Comparison of ENCODE assay signal across 8 mouse cellular contexts in genomic region chr16:23988157-23988465, GRCm38 (mm10). TPM values are rescaled to one million over a fixed set of nuclear protein-coding genes. Genes with fewer than 3 reads are reported as not detected.
DNase-seq lines count a peak whose midpoint lies in the region; ATAC-seq lines count a peak whose summit lies in the region.

No protein-coding gene starts in this region.

- peak overlapping the region; percentile 77 for H3K4me3 ChIP-seq in kidney, embryonic 16.5 days (ENCODE audit: low read length)
- peak overlapping the region; percentile 61 for H3K4me3 ChIP-seq in embryonic facial prominence, embryonic 11.5 days (ENCODE audit: low read depth, low read length)
- peak overlapping the region; percentile 81 for H3K4me3 ChIP-seq in hindbrain, embryonic 15.5 days
- peak overlapping the region; percentile 56 for H3K4me3 ChIP-seq in midbrain, embryonic 14.5 days (replicated peaks; ENCODE audit: low read depth, low read length)

- H3K36me3 ChIP-seq in kidney, embryonic 16.5 days (ENCODE audit: insufficient read depth, low read length), result no peaks in the 10 kb centered on the region
- H3K36me3 ChIP-seq in embryonic facial prominence, embryonic 11.5 days (replicated peaks; ENCODE audit: control insufficient read depth, insufficient read depth, low read depth, low read length), result no peaks in the 10 kb centered on the region
- H3K36me3 ChIP-seq in hindbrain, embryonic 15.5 days, result no peaks in the 10 kb centered on the region
- no peaks in the 10 kb centered on the region for H3K36me3 ChIP-seq in midbrain, embryonic 14.5 days (ENCODE audit: control insufficient read depth, insufficient read depth, low read length)

- no peak for DNase-seq in kidney, adult 18-20 months
- DNase-seq in embryonic facial prominence, embryonic 11.5 days (ENCODE audit: low spot score), result no peak
- no peak for DNase-seq in midbrain, embryonic 14.5 days
- no peak for DNase-seq in frontal cortex, adult 2 months (ENCODE audit: extremely low spot score in 1 of 2, low spot score in 1 of 2)
- no peak for DNase-seq in right cerebral cortex, postnatal 14 days
- DNase-seq in yolk sac, embryonic 10.5 days (ENCODE audit: low spot score), result no peak

- peak overlapping the region; percentile 99 for H3K27ac ChIP-seq in kidney, embryonic 16.5 days (ENCODE audit: low read length)
- H3K27ac ChIP-seq in embryonic facial prominence, embryonic 11.5 days (replicated peaks; ENCODE audit: low read depth, low read length), result peak overlapping the region; percentile 43
- H3K27ac ChIP-seq in hindbrain, embryonic 15.5 days (replicated peaks), result peak overlapping the region; percentile 99
- H3K27ac ChIP-seq in midbrain, embryonic 14.5 days (replicated peaks; ENCODE audit: low read depth, low read length), result peak overlapping the region; percentile 98

- H3K9ac ChIP-seq in kidney, embryonic 16.5 days (replicated peaks; ENCODE audit: low read length), result peak overlapping the region; percentile 93
- peak overlapping the region; percentile 76 for H3K9ac ChIP-seq in embryonic facial prominence, embryonic 11.5 days (replicated peaks; ENCODE audit: low read length)
- H3K9ac ChIP-seq in hindbrain, embryonic 15.5 days, result peak overlapping the region; percentile 68
- peak overlapping the region; percentile 62 for H3K9ac ChIP-seq in midbrain, embryonic 14.5 days (replicated peaks; ENCODE audit: low read length)

- H3K4me1 ChIP-seq in kidney, embryonic 16.5 days (ENCODE audit: insufficient read depth, low read length), result peaks cover 45% of the 10 kb centered on the region
- H3K4me1 ChIP-seq in embryonic facial prominence, embryonic 11.5 days (ENCODE audit: control insufficient read depth, insufficient read depth, low read length), result peaks cover 2% of the 10 kb centered on the region; the same call in 1 of the 2 replicates
- peaks cover 50% of the 10 kb centered on the region for H3K4me1 ChIP-seq in hindbrain, embryonic 15.5 days (replicated peaks)
- H3K4me1 ChIP-seq in midbrain, embryonic 14.5 days (ENCODE audit: control insufficient read depth, insufficient read depth, low read length), result peaks cover 30% of the 10 kb centered on the region

- H3K9me3 ChIP-seq in kidney, embryonic 16.5 days (ENCODE audit: low read length), result no peaks in the 10 kb centered on the region
- H3K9me3 ChIP-seq in embryonic facial prominence, embryonic 11.5 days (replicated peaks; ENCODE audit: control insufficient read depth, low read length), result no peaks in the 10 kb centered on the region
- H3K9me3 ChIP-seq in hindbrain, embryonic 15.5 days, result no peaks in the 10 kb centered on the region
- no peaks in the 10 kb centered on the region for H3K9me3 ChIP-seq in midbrain, embryonic 14.5 days (ENCODE audit: control insufficient read depth, low read length)

- no peaks in the 10 kb centered on the region for H3K27me3 ChIP-seq in kidney, embryonic 16.5 days (ENCODE audit: insufficient read depth, low read length)
- peaks cover 5% of the 10 kb centered on the region for H3K27me3 ChIP-seq in embryonic facial prominence, embryonic 11.5 days (ENCODE audit: control insufficient read depth, insufficient read depth, low read length)
- peaks cover 24% of the 10 kb centered on the region for H3K27me3 ChIP-seq in hindbrain, embryonic 15.5 days
- H3K27me3 ChIP-seq in midbrain, embryonic 14.5 days (ENCODE audit: control insufficient read depth, insufficient read depth, low read length), result peaks cover 35% of the 10 kb centered on the region

- WGBS in kidney, embryonic 16.5 days, result under 1% methylated on average over 13 of the region's 13 CpGs
- WGBS in embryonic facial prominence, embryonic 11.5 days, result under 1% methylated on average over 13 of the region's 13 CpGs
- under 1% methylated on average over 13 of the region's 13 CpGs for WGBS in hindbrain, embryonic 15.5 days
- WGBS in midbrain, embryonic 14.5 days, result under 1% methylated on average over 13 of the region's 13 CpGs

- no peak for ATAC-seq in kidney, embryonic 16.5 days (ENCODE audit: low FRiP score, low TSS enrichment)
- no peak for ATAC-seq in embryonic facial prominence, embryonic 11.5 days (replicated peaks; ENCODE audit: insufficient number of reproducible peaks, low FRiP score, low TSS enrichment, low read depth)
- no peak for ATAC-seq in hindbrain, embryonic 15.5 days (ENCODE audit: low FRiP score, low read depth)
- no peak for ATAC-seq in midbrain, embryonic 14.5 days (ENCODE audit: low FRiP score, low TSS enrichment)

- H3K4me2 ChIP-seq in kidney, embryonic 16.5 days (replicated peaks; ENCODE audit: low read depth, low read length), result peak overlapping the region; percentile 99
- peak overlapping the region; percentile 97 for H3K4me2 ChIP-seq in embryonic facial prominence, embryonic 11.5 days (ENCODE audit: low read depth, low read length)
- H3K4me2 ChIP-seq in hindbrain, embryonic 15.5 days, result peak overlapping the region; percentile 99
- H3K4me2 ChIP-seq in midbrain, embryonic 14.5 days (ENCODE audit: low read length), result peak overlapping the region; percentile 100

RNA-seq across cellular contexts. Expression of gene Gm37419, which starts 0.2 kb away (rescaled TPM):
- polyA plus RNA-seq in kidney, embryonic 16.5 days (2015; fragmentation: Nextera tagmentation; extraction: Ambion mirVana), result not detected in 2 replicates
- not detected in 2 replicates for polyA plus RNA-seq in embryonic facial prominence, embryonic 11.5 days (2014; fragmentation: Nextera tagmentation; extraction: Ambion mirVana)
- not detected in 2 replicates for polyA plus RNA-seq in hindbrain, embryonic 15.5 days (2015; fragmentation: Nextera tagmentation; extraction: Ambion mirVana)
- not detected in 2 replicates for polyA plus RNA-seq in midbrain, embryonic 14.5 days (2014; fragmentation: Nextera tagmentation; extraction: Ambion mirVana)
- polyA plus RNA-seq in frontal cortex, adult 2 months (2012; rRNA removed), result not detected in 2 replicates

RNA-seq across cellular contexts. Expression of gene Bcl6, which starts 0.5 kb away (rescaled TPM):
- 0.84 and 0.94 TPM in 2 replicates for polyA plus RNA-seq in kidney, embryonic 16.5 days (2015; fragmentation: Nextera tagmentation; extraction: Ambion mirVana)
- polyA plus RNA-seq in embryonic facial prominence, embryonic 11.5 days (2014; fragmentation: Nextera tagmentation; extraction: Ambion mirVana), result 0.25 and 0.56 TPM in 2 replicates
- 0.41 and 0.72 TPM in 2 replicates for polyA plus RNA-seq in hindbrain, embryonic 15.5 days (2015; fragmentation: Nextera tagmentation; extraction: Ambion mirVana)
- 0.26 and 0.39 TPM in 2 replicates for polyA plus RNA-seq in midbrain, embryonic 14.5 days (2014; fragmentation: Nextera tagmentation; extraction: Ambion mirVana)
- 19.2 and 20.8 TPM in 2 replicates for polyA plus RNA-seq in frontal cortex, adult 2 months (2012; rRNA removed)

RNA-seq across cellular contexts. Expression of gene Rtp2, which starts 55.9 kb away (rescaled TPM):
- not detected in 2 replicates for polyA plus RNA-seq in kidney, embryonic 16.5 days (2015; fragmentation: Nextera tagmentation; extraction: Ambion mirVana)
- polyA plus RNA-seq in embryonic facial prominence, embryonic 11.5 days (2014; fragmentation: Nextera tagmentation; extraction: Ambion mirVana), result not detected in 2 replicates
- polyA plus RNA-seq in hindbrain, embryonic 15.5 days (2015; fragmentation: Nextera tagmentation; extraction: Ambion mirVana), result 0.17 TPM in 1 of 2 replicates, not detected in the other
- polyA plus RNA-seq in midbrain, embryonic 14.5 days (2014; fragmentation: Nextera tagmentation; extraction: Ambion mirVana), result not detected in 2 replicates
- polyA plus RNA-seq in frontal cortex, adult 2 months (2012; rRNA removed), result 0.48 and 0.55 TPM in 2 replicates

Comparison
In these comparisons a context has a peak if more than half of its experiments do, and no peak if none do; other contexts are left out.
1. H3K27ac ChIP-seq: peak in every context shown above with its lines; median percentile 99 in kidney, embryonic 16.5 days; 99 in hindbrain, embryonic 15.5 days; 98 in midbrain, embryonic 14.5 days; 43 in embryonic facial prominence, embryonic 11.5 days.
2. RNA of gene Bcl6, which starts 0.5 kb away (polyA plus RNA-seq): 19.2 to 20.8 TPM in frontal cortex, adult 2 months; 0.84 to 0.94 TPM in kidney, embryonic 16.5 days, 0.41 to 0.72 TPM in hindbrain, embryonic 15.5 days, 0.26 to 0.39 TPM in midbrain, embryonic 14.5 days and 0.25 to 0.56 TPM in embryonic facial prominence, embryonic 11.5 days; every median in the first group is over 10 times any median in the second.
3. Peak in every context shown above with its lines, with median percentiles within 50 percentile points of each other: H3K4me2 ChIP-seq, H3K4me3 ChIP-seq and H3K9ac ChIP-seq.